Mouse (Mus musculus): ENCODE results near the gene Nhsl2.

DNA sequence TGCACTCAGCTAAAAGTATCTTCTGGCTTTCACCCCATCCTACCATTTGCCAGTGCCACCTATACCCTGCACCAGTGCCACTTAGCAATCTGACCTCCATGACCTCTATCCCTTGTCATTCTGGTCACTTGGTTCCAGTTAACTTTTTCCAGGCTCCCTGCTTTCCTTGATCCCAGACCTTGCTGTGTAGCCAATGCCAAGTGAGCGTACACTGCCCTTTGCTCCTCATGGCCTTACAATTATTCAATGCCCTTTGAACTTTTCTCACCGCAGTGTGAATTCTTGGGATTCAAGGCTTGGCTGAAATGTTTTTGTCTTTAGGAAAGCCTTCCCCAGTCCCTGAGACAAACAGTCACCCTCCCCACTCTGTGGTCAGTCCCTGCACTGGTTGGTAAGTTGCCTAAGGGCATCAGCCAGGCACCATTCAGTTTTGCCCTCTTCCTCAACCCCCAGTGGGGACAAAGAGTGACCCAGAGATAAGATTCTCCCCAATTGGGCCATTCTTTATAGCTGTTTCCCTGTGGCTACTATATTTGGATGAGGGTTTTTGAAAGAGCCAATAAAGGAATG, 95.7 kb downstream of the Nhsl2 start:
- TF ChIP-seq CTCF (IDR thresholded peaks at IDR 0.05; ENCODE audit: insufficient read depth, low read depth, low read length) (no peak), POLR2A (IDR thresholded peaks at IDR 0.05; ENCODE audit: insufficient read depth, low read depth, low read length) (no peak)
